Mouse (Mus musculus): Measurements from ENCODE around the gene Ppfibp1.

Gene Ppfibp1

GRCm38 (mm10) chr6:147042291-147043290 is 154.3 kb downstream of the Ppfibp1 start, which contains the start of gene Mrps35:
Mrps35 (plus strand) TSS chr6:147042764.
- DNase-seq (ENCODE audit: low read depth): no peak

GRCm38 (mm10) chr6:147043633-147044032 is 155.3 kb downstream of the Ppfibp1 start:
- no peak for DNase-seq (ENCODE audit: low read depth)

- no peak for DNase-seq (ENCODE audit: low read depth)
These were observed 161.0 kb downstream of the Ppfibp1 start for GRCm38 (mm10) chr6:147049239-147049805.

- DNase-seq (ENCODE audit: low read depth): no peak
These were observed 163.4 kb downstream of the Ppfibp1 start for GRCm38 (mm10) chr6:147051666-147052065.

- DNase-seq (ENCODE audit: low read depth): no peak
These were observed 164.2 kb downstream of the Ppfibp1 start for GRCm38 (mm10) chr6:147052440-147052839.

- no peak for DNase-seq (ENCODE audit: low read depth)
These were observed 165.7 kb downstream of the Ppfibp1 start for GRCm38 (mm10) chr6:147053785-147054646.

- DNase-seq (ENCODE audit: low read depth): no peak
These were observed 167.2 kb downstream of the Ppfibp1 start for GRCm38 (mm10) chr6:147055374-147055977.

GRCm38 (mm10) chr6:147059326-147059725 is 171.0 kb downstream of the Ppfibp1 start:
- no peak for DNase-seq (ENCODE audit: low read depth)

GRCm38 (mm10) chr6:147061630-147062029 is 173.3 kb downstream of the Ppfibp1 start:
- DNase-seq (ENCODE audit: low read depth): no peak

- no peak for DNase-seq (ENCODE audit: low read depth)
These were observed 173.7 kb downstream of the Ppfibp1 start for GRCm38 (mm10) chr6:147062034-147062433.

- no peak for DNase-seq (ENCODE audit: low read depth)
These were observed 174.4 kb downstream of the Ppfibp1 start for GRCm38 (mm10) chr6:147062694-147063093.

- DNase-seq (ENCODE audit: low read depth): peak; percentile 17
These were observed 176.1 kb downstream of the Ppfibp1 start for GRCm38 (mm10) chr6:147064226-147064943.

GRCm38 (mm10) chr6:147064944-147065261 is 176.6 kb downstream of the Ppfibp1 start:
- DNase-seq (ENCODE audit: low read depth): no peak

- no peak for DNase-seq (ENCODE audit: low read depth)
These were observed 187.6 kb downstream of the Ppfibp1 start for GRCm38 (mm10) chr6:147075808-147076387.

- no peak for DNase-seq (ENCODE audit: low read depth)
These were observed 188.6 kb downstream of the Ppfibp1 start for GRCm38 (mm10) chr6:147076878-147077277.

GRCm38 (mm10) chr6:147079919-147080318 is 191.6 kb downstream of the Ppfibp1 start:
- DNase-seq (ENCODE audit: low read depth): no peak
